Mouse (Mus musculus) liver (tissue): ENCODE results near the gene Tbx21.

ENCODE experiments used
- DNase-seq: peaks from one replicate; pipeline ENCODE4 v3.0.0-alpha.2; 2020; ENCODE audit warnings: mixed read lengths

Gene Tbx21

GRCm38 (mm10) chr11:97130318-97130717 is 15.2 kb upstream of the Tbx21 start:
- no peak for DNase-seq

GRCm38 (mm10) chr11:97128956-97129355 is 13.8 kb upstream of the Tbx21 start:
- no peak for DNase-seq

DNA sequence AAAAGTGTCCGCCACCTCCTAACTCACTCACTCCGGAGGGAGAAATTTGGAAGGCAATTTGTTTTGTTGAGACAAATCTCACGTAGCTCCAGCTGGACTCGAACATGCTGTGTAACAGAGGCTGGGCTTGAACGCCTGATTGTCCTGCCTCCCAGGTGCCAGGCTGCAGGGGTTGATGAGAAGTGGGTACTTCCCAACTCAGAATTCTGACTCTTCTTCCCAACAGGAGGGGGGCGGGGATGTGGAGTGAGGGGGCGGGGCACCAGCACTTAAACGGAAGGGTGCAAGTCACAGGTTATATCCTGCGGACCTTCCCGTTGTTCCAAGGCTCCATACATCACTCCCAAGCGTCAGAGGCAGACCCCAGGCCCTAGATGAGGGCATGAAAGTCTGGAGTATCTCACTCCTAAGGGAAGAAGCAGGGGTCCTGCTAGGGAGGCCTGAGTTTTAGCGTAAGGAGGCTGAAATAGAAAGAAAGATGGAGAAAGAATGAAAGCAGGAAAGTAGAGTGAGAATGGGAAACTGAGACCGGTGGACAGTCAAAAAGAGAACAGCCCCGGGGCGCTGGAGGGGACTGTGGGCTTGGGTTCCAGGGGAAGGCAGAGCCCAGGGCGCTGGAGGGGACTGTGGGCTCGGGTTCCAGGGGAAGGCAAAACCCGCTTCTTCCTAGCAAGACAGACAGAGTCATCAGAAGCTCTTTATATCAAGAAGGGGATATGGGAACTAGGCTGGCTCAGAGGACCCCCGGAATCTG is 12.5 kb upstream of the Tbx21 start:
- no peak for DNase-seq

- peak; percentile 57 for DNase-seq
Measured at GRCm38 (mm10) chr11:97126645-97127468, 11.7 kb upstream of the Tbx21 start.

- no peak for DNase-seq
Measured at GRCm38 (mm10) chr11:97124266-97125036, 9.3 kb upstream of the Tbx21 start.

DNA sequence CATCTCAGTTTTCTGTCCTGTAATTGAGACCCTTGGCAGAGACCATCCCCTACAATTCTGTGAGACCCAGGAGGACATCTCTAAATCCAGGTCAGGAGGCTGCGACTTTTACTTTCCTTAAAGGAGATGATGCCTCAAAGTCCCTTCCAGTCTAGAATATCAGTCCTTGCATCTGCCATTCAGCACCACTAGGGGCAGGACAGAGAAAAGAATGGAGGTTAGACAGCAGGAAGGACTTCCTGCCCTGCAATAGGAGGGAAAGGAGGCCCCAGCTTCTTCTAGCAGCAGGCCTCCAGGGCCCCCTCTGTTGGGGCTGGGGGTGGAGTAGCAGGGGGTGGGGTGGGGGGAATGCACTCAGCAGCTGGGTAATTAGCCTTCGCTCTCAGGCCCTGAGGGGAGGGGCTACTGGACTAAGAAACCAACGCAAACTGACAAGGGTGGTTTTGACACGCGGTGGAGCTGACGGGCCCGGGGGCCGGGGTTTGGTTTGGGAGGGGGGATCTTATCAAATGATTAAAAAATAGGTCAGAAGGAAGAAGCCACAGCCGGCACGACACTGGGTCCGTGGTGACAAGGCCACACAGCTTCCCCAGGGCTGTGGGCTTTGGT is 8.3 kb upstream of the Tbx21 start:
- no peak for DNase-seq

DNA sequence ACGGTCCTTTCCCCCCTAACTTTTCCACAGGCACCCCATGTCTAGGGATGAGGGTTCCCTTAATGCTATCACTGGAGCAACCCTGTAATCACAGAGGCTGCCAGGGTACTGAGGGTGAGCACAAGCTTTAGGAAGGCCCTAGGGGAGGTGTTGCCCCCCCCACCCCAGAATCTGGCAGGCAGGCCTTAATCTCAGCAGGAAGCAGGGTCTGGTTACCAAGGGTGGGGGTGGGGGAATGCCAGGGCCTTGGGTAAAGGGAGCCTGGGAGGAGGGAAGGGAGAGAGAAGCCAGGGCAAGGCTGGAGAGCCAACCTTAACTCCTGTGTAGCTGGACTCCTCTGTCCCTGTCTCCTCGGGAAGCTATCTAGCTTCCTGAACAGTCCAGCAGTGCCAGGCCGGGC is 5.5 kb upstream of the Tbx21 start:
- DNase-seq, result no peak

DNA sequence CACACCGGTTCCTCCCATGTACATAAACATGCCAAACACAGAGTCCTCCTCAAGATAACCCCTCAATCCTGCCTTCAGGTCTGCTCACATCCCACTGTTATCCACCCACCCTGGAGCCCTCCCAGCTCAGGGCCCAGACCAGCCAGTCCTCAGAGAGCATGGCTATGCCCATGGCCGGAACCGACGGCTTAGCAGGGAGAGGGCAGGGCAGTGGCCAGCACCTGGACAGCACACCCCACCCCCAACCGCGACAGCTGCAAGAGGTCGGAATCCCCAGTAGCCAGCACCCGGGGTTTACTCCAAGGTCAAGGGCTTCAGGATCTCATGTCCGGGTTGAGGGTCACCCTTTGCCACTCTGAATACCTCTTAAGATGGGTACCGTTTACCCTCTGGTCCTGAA is 5.1 kb upstream of the Tbx21 start:
- no peak for DNase-seq

GRCm38 (mm10) chr11:97115797-97116196 is 666 bp upstream of the Tbx21 start:
- DNase-seq, result no peak

- DNase-seq, result no peak
Measured at GRCm38 (mm10) chr11:97112519-97113125, 2.5 kb downstream of the Tbx21 start.

DNA sequence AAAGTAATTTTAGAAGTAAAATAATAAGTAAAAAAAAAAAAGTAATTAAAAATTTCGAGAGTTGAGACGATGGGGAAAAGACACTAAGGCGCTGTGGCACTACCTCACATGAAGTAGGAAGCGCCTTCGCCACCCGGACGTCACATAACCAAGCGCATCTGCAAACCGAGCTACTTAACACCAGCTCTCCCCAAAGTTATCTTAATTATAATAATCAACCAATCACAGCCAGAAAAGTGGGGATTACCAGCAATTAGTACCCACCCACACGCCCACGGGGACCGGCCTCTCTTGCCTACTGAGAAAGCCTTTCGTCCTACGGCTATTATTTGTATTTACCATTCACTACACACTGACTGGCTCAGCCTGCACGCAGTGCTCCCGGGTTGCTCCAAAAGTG is 6.2 kb downstream of the Tbx21 start:
- DNase-seq, result no peak

GRCm38 (mm10) chr11:97104091-97104483 is 11.0 kb downstream of the Tbx21 start:
- no peak for DNase-seq

GRCm38 (mm10) chr11:97103163-97104090 is 11.7 kb downstream of the Tbx21 start:
- DNase-seq, result no peak

GRCm38 (mm10) chr11:97101722-97102121 is 13.4 kb downstream of the Tbx21 start:
- peak; percentile 70 for DNase-seq

DNA sequence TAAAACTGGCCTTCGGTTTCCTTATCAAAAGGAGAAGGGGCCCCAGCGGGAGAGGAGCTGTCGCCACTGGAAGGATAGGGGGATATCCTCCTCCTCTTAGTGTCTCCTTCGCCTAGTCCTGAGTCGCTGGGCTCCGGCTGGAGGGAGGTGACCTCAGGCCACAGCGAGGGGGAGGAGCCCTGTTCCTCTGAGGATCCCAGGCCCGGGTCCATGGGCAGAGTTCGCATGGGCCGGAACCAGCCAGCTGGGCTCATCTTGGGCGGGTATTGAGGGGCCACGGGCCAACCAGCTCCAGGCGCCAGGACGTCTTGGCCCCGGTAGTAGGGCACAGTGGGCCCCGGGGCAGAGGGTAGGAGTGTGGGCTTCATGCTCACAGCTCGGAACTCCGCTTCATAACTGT is 16.3 kb downstream of the Tbx21 start:
- DNase-seq, result no peak

DNA sequence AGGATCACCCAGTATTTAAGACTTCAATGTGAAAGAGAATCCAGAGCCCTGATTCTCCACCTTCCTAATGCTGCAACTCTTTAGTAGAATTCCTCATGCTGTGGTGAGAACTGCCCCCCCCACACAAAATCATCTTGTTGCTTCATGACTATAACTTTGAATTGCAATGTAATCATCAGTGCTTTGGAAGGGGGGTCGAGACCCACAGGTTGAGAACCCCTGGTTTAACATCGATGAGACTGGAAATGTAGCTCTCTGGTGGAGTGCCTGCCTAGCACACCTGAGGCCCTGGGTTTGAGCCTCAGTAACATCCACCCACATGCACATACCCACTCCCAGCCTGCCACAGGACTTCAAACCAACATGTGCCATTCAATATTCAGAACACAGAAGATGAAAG is 20.5 kb downstream of the Tbx21 start:
- DNase-seq, result no peak

DNA sequence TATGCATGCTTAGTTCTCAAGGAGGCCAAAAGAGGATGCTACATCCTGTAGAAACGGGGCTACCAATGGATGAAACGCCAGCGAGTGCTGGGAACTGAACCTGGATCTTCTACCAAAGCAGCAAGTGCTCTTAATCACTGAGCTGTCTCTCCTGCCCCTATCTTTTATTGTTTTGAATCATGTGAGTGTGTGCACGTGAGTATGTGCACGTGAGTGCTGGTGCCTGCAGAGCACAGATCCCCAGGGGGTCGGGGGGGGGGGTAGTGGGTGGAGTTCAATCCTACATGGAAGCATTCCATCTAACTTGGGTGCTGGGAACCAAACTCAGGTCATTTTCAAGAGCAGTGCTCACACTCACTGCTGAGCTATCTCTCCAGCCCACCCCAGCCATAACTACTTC is 28.8 kb downstream of the Tbx21 start:
- DNase-seq, result no peak

GRCm38 (mm10) chr11:97084821-97085505 is 30.2 kb downstream of the Tbx21 start:
- DNase-seq, result no peak

DNA sequence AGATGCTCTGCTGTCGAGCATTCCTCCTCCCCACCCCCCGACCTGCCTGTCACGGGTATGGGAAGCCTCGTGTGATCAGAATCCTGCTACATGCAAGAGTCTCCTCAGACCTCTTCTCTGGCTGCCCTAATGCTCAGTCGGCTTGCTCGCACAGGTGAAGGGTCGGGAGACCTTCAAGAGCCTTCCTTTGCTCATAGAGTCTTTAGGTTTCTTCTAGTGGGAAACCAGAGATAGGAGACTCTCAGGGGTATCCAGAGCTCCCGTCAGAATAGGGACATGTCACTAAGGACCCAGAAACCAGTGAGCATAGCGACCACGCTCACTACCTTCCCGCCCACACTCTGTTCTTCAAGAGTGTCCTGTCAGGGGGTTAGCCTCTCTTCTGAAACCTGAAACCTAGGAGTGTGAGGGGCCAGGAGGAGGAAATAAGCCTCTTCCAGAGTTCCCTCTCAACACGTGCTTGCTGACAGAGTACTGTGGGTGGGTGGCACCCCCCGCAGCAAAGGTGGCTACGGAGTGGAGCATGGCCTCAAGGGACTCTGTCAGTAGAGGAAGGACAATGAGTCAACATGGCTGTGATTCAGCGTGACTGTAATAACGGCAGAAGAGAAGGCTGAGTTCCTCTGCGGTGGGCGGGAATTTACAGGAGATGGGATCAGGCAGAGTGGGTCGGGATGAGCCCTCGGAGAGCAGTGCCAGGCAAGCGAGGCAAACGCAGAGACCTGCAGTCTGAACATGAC is 31.6 kb downstream of the Tbx21 start:
- DNase-seq, result no peak

DNA sequence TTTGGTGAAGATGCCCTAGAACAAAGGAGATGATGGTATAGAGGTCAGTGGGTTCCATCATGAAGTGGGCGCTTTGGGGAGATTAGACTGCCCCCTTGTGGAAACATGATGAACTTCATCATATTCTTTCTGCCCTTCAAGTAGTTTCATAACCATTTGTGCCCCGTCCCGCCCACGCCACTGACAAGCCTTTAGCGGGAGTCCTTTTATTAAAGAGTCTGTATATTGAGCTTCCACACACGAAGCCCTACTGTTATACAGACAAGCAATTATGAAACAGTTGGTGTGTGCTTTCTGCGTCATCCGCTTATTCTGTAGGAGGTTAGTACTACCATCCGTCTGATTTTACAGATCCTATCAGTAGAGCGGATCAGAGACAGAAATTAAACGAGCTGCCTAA is 32.2 kb downstream of the Tbx21 start:
- no peak for DNase-seq
